Mouse (Mus musculus): ENCODE measurements around the gene Robo4.

The Robo4 gene

DNA sequence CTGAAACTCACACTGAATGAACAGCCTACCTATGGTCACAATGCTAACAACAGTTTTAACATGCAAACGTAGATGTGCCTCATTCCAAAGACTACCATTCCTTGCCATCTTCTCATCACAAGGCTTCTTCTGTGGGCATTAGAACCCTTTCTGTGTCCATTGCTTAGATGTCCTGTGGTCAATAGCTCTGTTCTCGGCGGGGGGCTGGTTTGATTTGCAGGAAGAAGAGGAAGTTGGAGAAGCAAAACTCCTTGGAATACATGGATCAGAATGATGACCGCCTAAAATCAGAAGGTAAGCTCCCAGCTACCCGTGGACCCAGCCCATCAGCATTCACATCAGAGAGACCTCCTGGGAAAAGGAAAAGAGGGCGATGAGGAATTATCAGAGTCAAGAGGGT lies 18.5 kb upstream of the Robo4 start:
- Histone ChIP-seq H3K27me3 (ENCODE audit: control insufficient read depth, insufficient read depth, low read length, poor library complexity, severe bottlenecking) (no peaks in the 10 kb centered on the region; the same call in 1 of the 2 replicates), H3K36me3 (ENCODE audit: control insufficient read depth, insufficient read depth, low read length, poor library complexity, severe bottlenecking) (no peaks in the 10 kb centered on the region)
- no peak for DNase-seq (ENCODE audit: low read depth, low spot score)

DNA sequence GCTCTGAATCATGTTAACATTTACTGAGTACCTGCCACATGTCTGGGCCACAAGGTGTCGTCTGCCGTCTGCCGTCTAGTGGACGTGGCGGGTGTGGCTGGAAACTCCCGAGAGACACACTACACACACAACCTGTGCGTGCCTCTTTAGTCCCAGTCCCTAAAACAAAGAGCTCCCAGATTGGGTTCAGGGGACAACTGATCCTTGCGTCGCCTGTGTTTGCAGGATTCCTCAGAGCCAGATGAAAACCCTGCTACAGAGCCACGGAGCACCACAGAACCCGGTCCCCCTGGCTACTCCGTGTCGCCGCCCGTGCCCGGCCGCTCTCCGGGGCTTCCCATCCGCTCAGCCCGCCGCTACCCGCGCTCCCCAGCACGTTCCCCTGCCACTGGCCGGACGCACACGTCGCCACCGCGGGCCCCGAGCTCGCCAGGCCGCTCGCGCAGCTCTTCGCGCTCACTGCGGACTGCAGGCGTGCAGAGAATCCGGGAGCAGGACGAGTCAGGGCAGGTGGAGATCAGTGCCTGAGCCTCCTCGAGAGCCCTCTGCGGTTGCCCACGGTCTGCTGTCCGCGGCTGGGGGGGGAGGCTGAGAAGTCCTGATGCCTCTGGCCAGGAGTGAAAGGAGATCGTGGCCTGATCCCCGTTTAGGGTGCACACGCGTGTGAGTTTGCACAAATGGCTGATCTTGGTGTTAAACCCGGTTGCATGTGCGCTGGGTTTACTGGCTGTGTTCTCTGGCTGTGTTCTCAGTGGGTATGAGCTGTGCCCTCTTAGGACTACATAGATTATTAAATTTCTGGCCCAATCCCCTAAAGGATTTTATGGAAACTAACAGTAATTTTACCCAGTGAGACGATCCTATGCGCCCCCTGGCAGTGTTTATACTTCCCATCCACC lies 17.2 kb upstream of the Robo4 start:
- DNase-seq (ENCODE audit: low read depth, low spot score): peak; percentile 17
- no peaks in the 10 kb centered on the region for H3K36me3 ChIP-seq (ENCODE audit: control insufficient read depth, insufficient read depth, low read length, poor library complexity, severe bottlenecking)
- no peaks in the 10 kb centered on the region; the same call in 1 of the 2 replicates for H3K27me3 ChIP-seq (ENCODE audit: control insufficient read depth, insufficient read depth, low read length, poor library complexity, severe bottlenecking)

DNA sequence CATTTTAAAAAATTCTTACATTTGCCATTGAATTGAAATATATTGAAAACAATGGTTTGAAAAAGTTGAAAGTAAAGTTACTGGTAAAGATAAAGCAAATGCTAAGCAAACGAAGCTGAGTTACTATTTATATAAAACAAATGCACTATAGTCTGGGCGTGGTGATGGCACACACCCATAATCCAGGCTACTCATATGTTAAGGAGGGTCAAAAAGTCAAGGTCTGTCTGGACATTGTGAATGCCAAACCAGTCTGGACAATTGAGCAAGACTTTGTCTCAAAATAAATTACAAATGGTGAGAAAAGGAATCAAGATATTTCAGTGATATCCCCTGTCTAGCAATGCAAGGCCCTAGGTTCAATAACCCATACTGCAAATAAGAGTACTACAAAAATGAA lies 10.8 kb upstream of the Robo4 start:
- DNase-seq (ENCODE audit: low read depth, low spot score): no peak
- Histone ChIP-seq H3K36me3 (ENCODE audit: control insufficient read depth, insufficient read depth, low read length, poor library complexity, severe bottlenecking) (no peaks in the 10 kb centered on the region), H3K27me3 (ENCODE audit: control insufficient read depth, insufficient read depth, low read length, poor library complexity, severe bottlenecking) (no peaks in the 10 kb centered on the region)

GRCm38 (mm10) chr9:37392071-37392470 lies 9.6 kb upstream of the Robo4 start:
- no peaks in the 10 kb centered on the region for H3K27me3 ChIP-seq (ENCODE audit: control insufficient read depth, insufficient read depth, low read length, poor library complexity, severe bottlenecking)

GRCm38 (mm10) chr9:37393482-37394131 lies 8.1 kb upstream of the Robo4 start:
- no peaks in the 10 kb centered on the region for H3K36me3 ChIP-seq (ENCODE audit: control insufficient read depth, insufficient read depth, low read length, poor library complexity, severe bottlenecking)
- DNase-seq (ENCODE audit: low read depth, low spot score): no peak

More at GRCm38 (mm10) chr9:37392071-37392470, 9.6 kb upstream of the Robo4 start:
- DNase-seq (ENCODE audit: low read depth, low spot score): no peak
- no peaks in the 10 kb centered on the region for H3K36me3 ChIP-seq (ENCODE audit: control insufficient read depth, insufficient read depth, low read length, poor library complexity, severe bottlenecking)

GRCm38 (mm10) chr9:37400585-37400984 lies 1.1 kb upstream of the Robo4 start:
- Histone ChIP-seq H3K36me3 (ENCODE audit: control insufficient read depth, insufficient read depth, low read length, poor library complexity, severe bottlenecking) (no peaks in the 10 kb centered on the region), H3K27me3 (ENCODE audit: control insufficient read depth, insufficient read depth, low read length, poor library complexity, severe bottlenecking) (no peaks in the 10 kb centered on the region)
- DNase-seq (ENCODE audit: low read depth, low spot score): no peak

More at GRCm38 (mm10) chr9:37393482-37394131, 8.1 kb upstream of the Robo4 start:
- H3K27me3 ChIP-seq (ENCODE audit: control insufficient read depth, insufficient read depth, low read length, poor library complexity, severe bottlenecking): no peaks in the 10 kb centered on the region

DNA sequence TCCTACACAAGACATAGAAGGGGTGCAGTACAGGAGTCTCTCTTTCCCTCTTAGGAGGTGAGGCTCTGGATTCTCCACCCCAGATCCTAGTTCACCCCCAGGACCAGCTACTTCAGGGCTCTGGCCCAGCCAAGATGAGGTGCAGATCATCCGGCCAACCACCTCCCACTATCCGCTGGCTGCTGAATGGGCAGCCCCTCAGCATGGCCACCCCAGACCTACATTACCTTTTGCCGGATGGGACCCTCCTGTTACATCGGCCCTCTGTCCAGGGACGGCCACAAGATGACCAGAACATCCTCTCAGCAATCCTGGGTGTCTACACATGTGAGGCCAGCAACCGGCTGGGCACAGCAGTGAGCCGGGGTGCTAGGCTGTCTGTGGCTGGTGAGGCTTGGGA lies 804 bp downstream of the Robo4 start:
- Histone ChIP-seq H3K27me3 (ENCODE audit: control insufficient read depth, insufficient read depth, low read length, poor library complexity, severe bottlenecking) (no peaks in the 10 kb centered on the region), H3K36me3 (ENCODE audit: control insufficient read depth, insufficient read depth, low read length, poor library complexity, severe bottlenecking) (no peaks in the 10 kb centered on the region)
- DNase-seq (ENCODE audit: low read depth, low spot score): no peak

GRCm38 (mm10) chr9:37403011-37403410 lies 1.3 kb downstream of the Robo4 start:
- no peak for DNase-seq (ENCODE audit: low read depth, low spot score)
- Histone ChIP-seq H3K36me3 (ENCODE audit: control insufficient read depth, insufficient read depth, low read length, poor library complexity, severe bottlenecking) (no peaks in the 10 kb centered on the region), H3K27me3 (ENCODE audit: control insufficient read depth, insufficient read depth, low read length, poor library complexity, severe bottlenecking) (no peaks in the 10 kb centered on the region)

DNA sequence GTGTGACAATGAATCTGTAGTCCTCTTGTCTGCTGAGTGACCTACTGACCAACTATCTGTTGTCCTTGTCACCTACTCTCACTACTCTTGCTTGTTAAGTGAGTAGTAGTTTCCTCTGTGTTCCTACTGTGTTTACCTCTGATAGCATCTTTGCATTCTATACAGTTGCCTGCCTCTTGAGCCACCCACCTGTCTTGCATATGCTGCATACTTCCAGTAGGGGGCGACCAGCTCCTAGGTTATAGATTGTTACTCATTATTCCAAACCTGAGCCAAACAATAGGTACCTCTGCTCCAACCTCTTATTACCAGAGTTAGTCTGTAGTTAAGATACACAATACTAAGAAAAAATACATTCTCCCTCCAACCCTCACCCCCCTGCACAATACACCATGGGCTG lies 4.7 kb downstream of the Robo4 start:
- H3K27me3 ChIP-seq (ENCODE audit: control insufficient read depth, insufficient read depth, low read length, poor library complexity, severe bottlenecking): no peaks in the 10 kb centered on the region
- no peaks in the 10 kb centered on the region for H3K36me3 ChIP-seq (ENCODE audit: control insufficient read depth, insufficient read depth, low read length, poor library complexity, severe bottlenecking)
- peak; percentile 65 for DNase-seq (ENCODE audit: low read depth, low spot score)

DNA sequence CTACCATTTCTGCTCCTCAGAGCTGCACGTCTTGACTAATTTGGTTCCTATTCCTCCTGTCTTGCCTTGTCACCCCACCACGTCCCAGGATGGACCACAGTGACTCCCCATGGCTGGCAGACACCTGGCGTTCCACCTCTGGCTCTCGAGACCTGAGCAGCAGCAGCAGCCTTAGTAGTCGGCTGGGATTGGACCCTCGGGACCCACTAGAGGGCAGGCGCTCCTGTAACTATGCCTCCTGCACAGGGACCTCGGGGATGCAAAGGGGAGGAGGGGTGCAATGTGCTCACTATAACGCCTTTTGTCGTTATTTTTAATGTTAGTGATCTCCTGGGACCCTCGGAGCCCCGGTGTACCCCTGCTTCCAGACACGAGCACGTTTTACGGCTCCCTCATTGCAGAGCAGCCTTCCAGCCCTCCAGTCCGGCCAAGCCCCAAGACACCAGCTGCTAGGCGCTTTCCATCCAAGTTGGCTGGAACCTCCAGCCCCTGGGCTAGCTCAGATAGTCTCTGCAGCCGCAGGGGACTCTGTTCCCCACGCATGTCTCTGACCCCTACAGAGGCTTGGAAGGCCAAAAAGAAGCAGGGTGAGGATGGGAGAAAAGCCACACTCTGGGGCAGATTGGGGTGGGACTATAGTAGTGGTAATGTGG lies 6.3 kb downstream of the Robo4 start:
- H3K36me3 ChIP-seq (ENCODE audit: control insufficient read depth, insufficient read depth, low read length, poor library complexity, severe bottlenecking): no peaks in the 10 kb centered on the region
- no peaks in the 10 kb centered on the region for H3K27me3 ChIP-seq (ENCODE audit: control insufficient read depth, insufficient read depth, low read length, poor library complexity, severe bottlenecking)
- no peak for DNase-seq (ENCODE audit: low read depth, low spot score)

DNA sequence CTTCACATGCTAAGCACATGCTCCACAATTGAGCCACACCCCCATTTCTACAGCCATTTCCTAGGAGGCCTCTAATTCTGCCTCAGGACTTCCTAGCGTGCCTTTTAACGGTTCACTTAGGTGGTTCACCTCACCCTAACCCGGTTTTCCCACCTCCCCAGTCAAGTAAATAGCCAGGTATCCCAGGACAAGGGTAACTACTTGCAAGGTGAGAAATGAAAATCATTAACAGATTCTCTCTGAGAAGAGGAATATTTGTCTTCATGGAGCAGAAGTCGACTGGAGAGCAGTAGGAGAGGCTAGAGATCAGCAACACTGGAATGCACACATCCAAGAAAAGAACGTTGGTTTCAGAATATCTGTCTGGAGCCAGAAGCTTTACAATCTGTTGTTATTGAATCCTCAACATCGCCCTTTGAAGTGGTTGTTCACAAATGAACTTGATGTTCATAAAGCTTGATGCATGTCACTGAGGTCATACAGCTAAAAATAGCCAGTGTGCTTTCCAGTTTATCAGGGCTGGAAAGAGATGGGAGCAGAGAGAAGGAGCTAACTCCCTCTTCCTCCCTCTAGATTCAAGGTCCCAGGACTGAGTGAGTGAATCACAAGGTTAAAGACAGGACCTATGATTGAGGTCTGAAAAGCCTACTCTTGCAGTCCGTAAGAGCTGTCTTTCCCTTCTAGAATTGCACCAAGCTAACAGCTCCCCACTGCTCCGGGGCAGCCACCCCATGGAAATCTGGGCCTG lies 8.2 kb downstream of the Robo4 start:
- DNase-seq (ENCODE audit: low read depth, low spot score): no peak
- Histone ChIP-seq H3K27me3 (ENCODE audit: control insufficient read depth, insufficient read depth, low read length, poor library complexity, severe bottlenecking) (no peaks in the 10 kb centered on the region), H3K36me3 (ENCODE audit: control insufficient read depth, insufficient read depth, low read length, poor library complexity, severe bottlenecking) (no peaks in the 10 kb centered on the region)

GRCm38 (mm10) chr9:37412989-37413388 lies 11.3 kb downstream of the Robo4 start:
- no peak for DNase-seq (ENCODE audit: low read depth, low spot score)
- Histone ChIP-seq H3K27me3 (ENCODE audit: control insufficient read depth, insufficient read depth, low read length, poor library complexity, severe bottlenecking) (no peaks in the 10 kb centered on the region), H3K36me3 (ENCODE audit: control insufficient read depth, insufficient read depth, low read length, poor library complexity, severe bottlenecking) (no peaks in the 10 kb centered on the region)

GRCm38 (mm10) chr9:37414666-37415065 lies 13.0 kb downstream of the Robo4 start:
- Histone ChIP-seq H3K27me3 (ENCODE audit: control insufficient read depth, insufficient read depth, low read length, poor library complexity, severe bottlenecking) (no peaks in the 10 kb centered on the region), H3K36me3 (ENCODE audit: control insufficient read depth, insufficient read depth, low read length, poor library complexity, severe bottlenecking) (no peaks in the 10 kb centered on the region)
- no peak for DNase-seq (ENCODE audit: low read depth, low spot score)

DNA sequence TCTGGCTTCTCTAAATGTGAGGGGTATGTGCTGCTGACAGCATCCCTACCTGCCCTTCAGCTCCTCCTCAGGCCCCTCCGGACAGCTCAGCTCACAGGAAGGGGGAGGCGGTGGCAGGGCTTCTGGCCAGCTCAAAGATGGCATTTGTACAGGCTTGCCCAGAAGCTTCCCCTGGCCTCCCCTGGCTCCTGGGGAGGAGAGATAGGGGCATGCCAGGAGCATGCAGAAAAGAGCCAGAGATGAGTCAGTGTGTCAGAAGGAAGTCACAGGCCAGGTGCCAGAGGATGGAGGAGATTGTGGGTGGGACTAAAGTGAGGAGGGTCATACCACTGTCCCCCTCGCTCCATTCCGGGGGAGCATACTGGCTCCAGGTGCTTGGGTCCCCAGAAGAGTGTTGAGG lies 17.1 kb downstream of the Robo4 start:
- Histone ChIP-seq H3K27me3 (ENCODE audit: control insufficient read depth, insufficient read depth, low read length, poor library complexity, severe bottlenecking) (no peaks in the 10 kb centered on the region), H3K36me3 (ENCODE audit: control insufficient read depth, insufficient read depth, low read length, poor library complexity, severe bottlenecking) (no peaks in the 10 kb centered on the region)
- DNase-seq (ENCODE audit: low read depth, low spot score): no peak
